Comparison of ENCODE assay signal across 17 mouse cellular contexts in genomic region chr16:62942418-62943410, GRCm38 (mm10).
A peak's percentile ranks its signal among the peaks of the same experiment; 100 is the strongest.
DNase-seq lines count a peak whose midpoint lies in the region; ATAC-seq and TF ChIP-seq lines count a peak whose summit lies in the region.
"Had no signal": no experiment of that assay in that cellular context is flagged by ENCODE, and none has a peak within 500 bp of the region (broad histone marks: within the 10 kb centered on the region; RNA-seq: fewer than 3 reads in every experiment).

No protein-coding gene starts in this region.

- H3K36me3 ChIP-seq in forebrain, embryonic 16.5 days (ENCODE audit: control insufficient read depth, insufficient read depth) = no peaks in the 10 kb centered on the region
- no peaks in the 10 kb centered on the region for H3K36me3 ChIP-seq in forebrain, embryonic 13.5 days (ENCODE audit: poor library complexity, severe bottlenecking)
- no peaks in the 10 kb centered on the region for H3K36me3 ChIP-seq in limb, embryonic 12.5 days
- H3K36me3 ChIP-seq in limb, embryonic 10.5 days = no peaks in the 10 kb centered on the region
- no peaks in the 10 kb centered on the region for H3K36me3 ChIP-seq in midbrain, embryonic 15.5 days (replicated peaks)
- no peaks in the 10 kb centered on the region for H3K36me3 ChIP-seq in intestine, postnatal 0 days (ENCODE audit: control insufficient read depth, insufficient read depth)
- H3K36me3 ChIP-seq: embryonic facial prominence, embryonic 13.5 days; forebrain, embryonic 12.5 days; liver, embryonic 15.5 days had no signal

- 0 out of 2 replicates have a peak, but pooled peaks cover 2% of the 10 kb centered on the region for H3K9me3 ChIP-seq in forebrain, embryonic 16.5 days (ENCODE audit: control insufficient read depth, low read length)
- H3K9me3 ChIP-seq in forebrain, embryonic 13.5 days (replicated peaks) = no peaks in the 10 kb centered on the region
- H3K9me3 ChIP-seq in limb, embryonic 12.5 days = no peaks in the 10 kb centered on the region; the same call in 1 of the 2 replicates
- H3K9me3 ChIP-seq in limb, embryonic 10.5 days (replicated peaks) = no peaks in the 10 kb centered on the region
- no peaks in the 10 kb centered on the region for H3K9me3 ChIP-seq in midbrain, embryonic 15.5 days
- H3K9me3 ChIP-seq in intestine, postnatal 0 days (ENCODE audit: control insufficient read depth) = no peaks in the 10 kb centered on the region
- H3K9me3 ChIP-seq: forebrain, embryonic 12.5 days; liver, embryonic 15.5 days had no signal

- no peak for DNase-seq in limb, embryonic 10.5 days (ENCODE audit: low spot score)
- DNase-seq in brain, embryonic 14.5 days (ENCODE audit: low read depth) = peak; percentile 70
- peak; percentile 5 for DNase-seq in lung, postnatal 10 days
- DNase-seq: cerebellum, adult 11 months; heart, postnatal 10 days; kidney, postnatal 4 days; right cerebral cortex, postnatal 25 days had no signal

- no peak overlapping the region for H3K9ac ChIP-seq in forebrain, embryonic 16.5 days (replicated peaks; ENCODE audit: low read depth, low read length)
- no peak overlapping the region for H3K9ac ChIP-seq in forebrain, embryonic 13.5 days
- H3K9ac ChIP-seq in limb, embryonic 12.5 days (replicated peaks) = no peak overlapping the region
- H3K9ac ChIP-seq in midbrain, embryonic 15.5 days = no peak overlapping the region
- no peak overlapping the region for H3K9ac ChIP-seq in intestine, postnatal 0 days (ENCODE audit: low read depth, low read length)
- H3K9ac ChIP-seq: embryonic facial prominence, embryonic 13.5 days; forebrain, embryonic 12.5 days; liver, embryonic 15.5 days had no signal

- H3K4me2 ChIP-seq in forebrain, embryonic 16.5 days (ENCODE audit: low read length) = no peak overlapping the region
- H3K4me2 ChIP-seq in forebrain, embryonic 13.5 days = no peak overlapping the region
- peak overlapping the region; percentile 38 for H3K4me2 ChIP-seq in limb, embryonic 12.5 days
- no peak overlapping the region for H3K4me2 ChIP-seq in midbrain, embryonic 15.5 days
- H3K4me2 ChIP-seq in intestine, postnatal 0 days (replicated peaks; ENCODE audit: low read depth) = no peak overlapping the region
- H3K4me2 ChIP-seq: embryonic facial prominence, embryonic 13.5 days; forebrain, embryonic 12.5 days; liver, embryonic 15.5 days had no signal

- TF ChIP-seq POLR2A in brain, embryonic 14.5 days (IDR thresholded peaks at IDR 0.05; ENCODE audit: borderline replicate concordance, extremely low read depth, insufficient read depth, insufficient read length, poor library complexity, severe bottlenecking) = no peak

- WGBS in forebrain, embryonic 16.5 days = 44% methylated on average over 16 of the region's 16 CpGs
- WGBS in forebrain, embryonic 13.5 days = 63% methylated on average over 16 of the region's 16 CpGs
- WGBS in limb, embryonic 12.5 days = 29% methylated on average over 16 of the region's 16 CpGs
- WGBS in limb, embryonic 10.5 days = 64% methylated on average over 16 of the region's 16 CpGs
- 82% methylated on average over 16 of the region's 16 CpGs for WGBS in midbrain, embryonic 15.5 days
- WGBS in intestine, postnatal 0 days = 58% methylated on average over 16 of the region's 16 CpGs

- no peak for TF ChIP-seq CTCF in brain, embryonic 14.5 days (IDR thresholded peaks at IDR 0.05; ENCODE audit: borderline replicate concordance, extremely low read depth, insufficient read depth, insufficient read length)
- no peak for TF ChIP-seq CTCF in intestine, postnatal 0 days (IDR thresholded peaks at IDR 0.05; ENCODE audit: low read depth)

- H3K4me1 ChIP-seq in forebrain, embryonic 16.5 days (replicated peaks; ENCODE audit: control insufficient read depth, insufficient read depth, low read length) = peaks cover 16% of the 10 kb centered on the region
- peaks cover 16% of the 10 kb centered on the region for H3K4me1 ChIP-seq in forebrain, embryonic 13.5 days
- H3K4me1 ChIP-seq in limb, embryonic 12.5 days (replicated peaks) = peaks cover 11% of the 10 kb centered on the region
- H3K4me1 ChIP-seq in limb, embryonic 10.5 days = peaks cover 21% of the 10 kb centered on the region
- no peaks in the 10 kb centered on the region for H3K4me1 ChIP-seq in midbrain, embryonic 15.5 days
- H3K4me1 ChIP-seq in intestine, postnatal 0 days (replicated peaks; ENCODE audit: control insufficient read depth, insufficient read depth, low read length) = no peaks in the 10 kb centered on the region
- H3K4me1 ChIP-seq: liver, embryonic 15.5 days had no signal

- peak; percentile 19; the same call in 1 of the 2 replicates for ATAC-seq in forebrain, embryonic 16.5 days
- no peak for ATAC-seq in forebrain, embryonic 13.5 days
- no peak for ATAC-seq in limb, embryonic 12.5 days (ENCODE audit: insufficient number of reproducible peaks, insufficient read depth, low FRiP score, low TSS enrichment, low read depth)
- no peak for ATAC-seq in midbrain, embryonic 15.5 days (replicated peaks)
- no peak for ATAC-seq in intestine, postnatal 0 days
- ATAC-seq: activated CD4-positive, CD25-positive, alpha-beta regulatory T cell, adult 4 months; inflammation-experienced regulatory T-cells, adult 6 months had no signal

- no peak overlapping the region for H3K27ac ChIP-seq in forebrain, embryonic 16.5 days (ENCODE audit: low read length)
- no peak overlapping the region for H3K27ac ChIP-seq in forebrain, embryonic 13.5 days
- H3K27ac ChIP-seq in limb, embryonic 12.5 days = no peak overlapping the region
- no peak overlapping the region for H3K27ac ChIP-seq in limb, embryonic 10.5 days
- H3K27ac ChIP-seq in midbrain, embryonic 15.5 days = no peak overlapping the region
- H3K27ac ChIP-seq in intestine, postnatal 0 days (ENCODE audit: low read depth, low read length) = no peak overlapping the region
- H3K27ac ChIP-seq: embryonic facial prominence, embryonic 13.5 days; forebrain, embryonic 12.5 days; liver, embryonic 15.5 days had no signal

- no peaks in the 10 kb centered on the region for H3K27me3 ChIP-seq in forebrain, embryonic 16.5 days (replicated peaks; ENCODE audit: control insufficient read depth, insufficient read depth, low read length)
- no peaks in the 10 kb centered on the region for H3K27me3 ChIP-seq in forebrain, embryonic 13.5 days
- peaks cover 3% of the 10 kb centered on the region; the same call in 1 of the 2 replicates for H3K27me3 ChIP-seq in limb, embryonic 12.5 days
- no peaks in the 10 kb centered on the region for H3K27me3 ChIP-seq in limb, embryonic 10.5 days (ENCODE audit: low read depth, poor library complexity, severe bottlenecking)
- H3K27me3 ChIP-seq in midbrain, embryonic 15.5 days (replicated peaks) = no peaks in the 10 kb centered on the region
- H3K27me3 ChIP-seq in intestine, postnatal 0 days (replicated peaks; ENCODE audit: control insufficient read depth, insufficient read depth, low read length) = no peaks in the 10 kb centered on the region
- H3K27me3 ChIP-seq: embryonic facial prominence, embryonic 13.5 days; forebrain, embryonic 12.5 days; liver, embryonic 15.5 days had no signal

- no peak overlapping the region for H3K4me3 ChIP-seq in forebrain, embryonic 16.5 days (replicated peaks; ENCODE audit: low read length)
- no peak overlapping the region for H3K4me3 ChIP-seq in forebrain, embryonic 13.5 days
- no peak overlapping the region for H3K4me3 ChIP-seq in limb, embryonic 12.5 days (replicated peaks)
- no peak overlapping the region for H3K4me3 ChIP-seq in limb, embryonic 10.5 days
- H3K4me3 ChIP-seq in midbrain, embryonic 15.5 days = no peak overlapping the region
- H3K4me3 ChIP-seq in intestine, postnatal 0 days (ENCODE audit: low read depth, low read length) = no peak overlapping the region
- H3K4me3 ChIP-seq: embryonic facial prominence, embryonic 13.5 days; forebrain, embryonic 12.5 days; liver, embryonic 15.5 days had no signal
